Comparison of ENCODE assay signal across 10 mouse cellular contexts in genomic region chr19:6390251-6390650, GRCm38 (mm10). TPM values are rescaled to one million over a fixed set of nuclear protein-coding genes. Genes with fewer than 3 reads are reported as not detected.
DNase-seq lines count a peak whose midpoint lies in the region; ATAC-seq and TF ChIP-seq lines count a peak whose summit lies in the region.
"Had no signal": no experiment of that assay in that cellular context is flagged by ENCODE, and none has a peak within 500 bp of the region (broad histone marks: within the 10 kb centered on the region; RNA-seq: fewer than 3 reads in every experiment).

No protein-coding gene starts in this region.

- peaks cover 81% of the 10 kb centered on the region for H3K36me3 ChIP-seq in heart, embryonic 10.5 days
- H3K36me3 ChIP-seq in heart, embryonic 12.5 days, result peaks cover 73% of the 10 kb centered on the region
- no peaks in the 10 kb centered on the region for H3K36me3 ChIP-seq in midbrain, embryonic 14.5 days (ENCODE audit: control insufficient read depth, insufficient read depth, low read length)
- H3K36me3 ChIP-seq in midbrain, embryonic 13.5 days, result no peaks in the 10 kb centered on the region
- no peaks in the 10 kb centered on the region for H3K36me3 ChIP-seq in liver, embryonic 12.5 days
- no peaks in the 10 kb centered on the region for H3K36me3 ChIP-seq in stomach, postnatal 0 days (ENCODE audit: control insufficient read depth, insufficient read depth, low read length)

- peaks cover 29% of the 10 kb centered on the region; the same call in 1 of the 2 replicates for H3K27me3 ChIP-seq in heart, embryonic 10.5 days (ENCODE audit: insufficient read depth, poor library complexity, severe bottlenecking)
- H3K27me3 ChIP-seq in heart, embryonic 12.5 days (replicated peaks), result no peaks in the 10 kb centered on the region
- no peaks in the 10 kb centered on the region for H3K27me3 ChIP-seq in midbrain, embryonic 14.5 days (ENCODE audit: control insufficient read depth, insufficient read depth, low read length)
- peaks cover 4% of the 10 kb centered on the region; the same call in 1 of the 2 replicates for H3K27me3 ChIP-seq in midbrain, embryonic 13.5 days
- peaks cover 22% of the 10 kb centered on the region for H3K27me3 ChIP-seq in liver, embryonic 12.5 days (replicated peaks)
- no peaks in the 10 kb centered on the region for H3K27me3 ChIP-seq in stomach, postnatal 0 days (ENCODE audit: control insufficient read depth, insufficient read depth, low read length)

- H3K4me2 ChIP-seq in heart, embryonic 12.5 days, result no peak overlapping the region
- H3K4me2 ChIP-seq in midbrain, embryonic 14.5 days (ENCODE audit: low read length), result peak overlapping the region; percentile 53
- H3K4me2 ChIP-seq in midbrain, embryonic 13.5 days (replicated peaks), result no peak overlapping the region
- H3K4me2 ChIP-seq in liver, embryonic 12.5 days, result peak overlapping the region; percentile 55
- no peak overlapping the region for H3K4me2 ChIP-seq in stomach, postnatal 0 days (replicated peaks; ENCODE audit: low read depth)

- WGBS in heart, embryonic 10.5 days, result 67% methylated on average over 6 of the region's 6 CpGs
- WGBS in heart, embryonic 12.5 days, result 56% methylated on average over 6 of the region's 6 CpGs
- 63% methylated on average over 6 of the region's 6 CpGs for WGBS in midbrain, embryonic 14.5 days
- WGBS in midbrain, embryonic 13.5 days, result 62% methylated on average over 6 of the region's 6 CpGs
- WGBS in liver, embryonic 12.5 days (ENCODE audit: insufficient replicate concordance), result 54% methylated on average over 6 of the region's 6 CpGs
- 51% methylated on average over 6 of the region's 6 CpGs for WGBS in stomach, postnatal 0 days

- 0 out of 2 replicates have a peak overlapping the region, but pooled peaks have one; percentile 47 for H3K4me3 ChIP-seq in heart, embryonic 10.5 days
- H3K4me3 ChIP-seq in heart, embryonic 12.5 days, result no peak overlapping the region
- H3K4me3 ChIP-seq in midbrain, embryonic 14.5 days (replicated peaks; ENCODE audit: low read depth, low read length), result no peak overlapping the region
- no peak overlapping the region for H3K4me3 ChIP-seq in midbrain, embryonic 13.5 days (replicated peaks)
- no peak overlapping the region for H3K4me3 ChIP-seq in liver, embryonic 12.5 days
- H3K4me3 ChIP-seq in stomach, postnatal 0 days (ENCODE audit: low read depth, low read length), result no peak overlapping the region

- no peak overlapping the region for H3K27ac ChIP-seq in heart, embryonic 10.5 days
- no peak overlapping the region for H3K27ac ChIP-seq in heart, embryonic 12.5 days (ENCODE audit: poor library complexity, severe bottlenecking)
- no peak overlapping the region for H3K27ac ChIP-seq in midbrain, embryonic 14.5 days (replicated peaks; ENCODE audit: low read depth, low read length)
- H3K27ac ChIP-seq in midbrain, embryonic 13.5 days, result no peak overlapping the region
- no peak overlapping the region for H3K27ac ChIP-seq in liver, embryonic 12.5 days
- no peak overlapping the region for H3K27ac ChIP-seq in stomach, postnatal 0 days (replicated peaks)
- H3K27ac ChIP-seq: liver, embryonic 14.5 days had no signal

- no peak for DNase-seq in heart, embryonic 10.5 days (ENCODE audit: low spot score)
- no peak for DNase-seq in midbrain, embryonic 14.5 days
- no peak for DNase-seq in stomach, postnatal 0 days (ENCODE audit: low spot score)
- DNase-seq in frontal cortex, adult 2 months (ENCODE audit: extremely low spot score in 1 of 2, low spot score in 1 of 2), result no peak
- DNase-seq in T-cell, adult 2 months (ENCODE audit: low spot score), result no peak
- DNase-seq: kidney, adult 2 months had no signal

- no peak for TF ChIP-seq CTCF in stomach, postnatal 0 days (IDR thresholded peaks at IDR 0.05; ENCODE audit: low read depth)

- no peak overlapping the region for H3K9ac ChIP-seq in heart, embryonic 12.5 days
- H3K9ac ChIP-seq in midbrain, embryonic 14.5 days (replicated peaks; ENCODE audit: low read length), result no peak overlapping the region
- H3K9ac ChIP-seq in midbrain, embryonic 13.5 days (replicated peaks), result no peak overlapping the region
- H3K9ac ChIP-seq in liver, embryonic 12.5 days, result no peak overlapping the region
- H3K9ac ChIP-seq in stomach, postnatal 0 days (ENCODE audit: low read length), result no peak overlapping the region
- H3K9ac ChIP-seq: liver, embryonic 14.5 days had no signal

- peaks cover 36% of the 10 kb centered on the region for H3K4me1 ChIP-seq in heart, embryonic 10.5 days
- peaks cover 23% of the 10 kb centered on the region for H3K4me1 ChIP-seq in heart, embryonic 12.5 days (replicated peaks)
- no peaks in the 10 kb centered on the region for H3K4me1 ChIP-seq in midbrain, embryonic 14.5 days (ENCODE audit: control insufficient read depth, insufficient read depth, low read length)
- peaks cover 7% of the 10 kb centered on the region for H3K4me1 ChIP-seq in midbrain, embryonic 13.5 days (replicated peaks)
- H3K4me1 ChIP-seq in liver, embryonic 12.5 days, result peaks cover 20% of the 10 kb centered on the region
- no peaks in the 10 kb centered on the region for H3K4me1 ChIP-seq in stomach, postnatal 0 days (replicated peaks; ENCODE audit: control insufficient read depth, insufficient read depth)

- no peaks in the 10 kb centered on the region for H3K9me3 ChIP-seq in heart, embryonic 10.5 days
- H3K9me3 ChIP-seq in heart, embryonic 12.5 days (replicated peaks), result no peaks in the 10 kb centered on the region
- H3K9me3 ChIP-seq in midbrain, embryonic 14.5 days (ENCODE audit: control insufficient read depth, low read length), result no peaks in the 10 kb centered on the region
- no peaks in the 10 kb centered on the region for H3K9me3 ChIP-seq in midbrain, embryonic 13.5 days
- no peaks in the 10 kb centered on the region for H3K9me3 ChIP-seq in liver, embryonic 12.5 days (replicated peaks)
- H3K9me3 ChIP-seq in stomach, postnatal 0 days (ENCODE audit: control insufficient read depth, low read length), result no peaks in the 10 kb centered on the region

- ATAC-seq in heart, embryonic 12.5 days (ENCODE audit: insufficient number of reproducible peaks, low FRiP score), result no peak; the same call in 1 of the 2 replicates
- no peak for ATAC-seq in midbrain, embryonic 14.5 days (ENCODE audit: low FRiP score, low TSS enrichment)
- no peak; the same call in 1 of the 2 replicates for ATAC-seq in midbrain, embryonic 13.5 days
- ATAC-seq in liver, embryonic 12.5 days, result no peak
- peak; percentile 4; the same call in 1 of the 2 replicates for ATAC-seq in stomach, postnatal 0 days (ENCODE audit: low FRiP score, low TSS enrichment)

- no peak for TF ChIP-seq EP300 in stomach, postnatal 0 days (optimal IDR thresholded peaks at IDR 0.05)

RNA-seq across cellular contexts. Expression of gene Pygm, which starts 6.1 kb away (rescaled TPM):
- polyA plus RNA-seq in heart, embryonic 10.5 days (2016; fragmentation: Nextera tagmentation; extraction: Ambion mirVana), result 103 and 214 TPM in 2 replicates
- 224 and 234 TPM in 2 replicates for polyA plus RNA-seq in heart, embryonic 12.5 days (2016; fragmentation: Nextera tagmentation; extraction: Ambion mirVana)
- 2.0 and 2.9 TPM in 2 replicates for polyA plus RNA-seq in midbrain, embryonic 14.5 days (2014; fragmentation: Nextera tagmentation; extraction: Ambion mirVana)
- polyA plus RNA-seq in midbrain, embryonic 13.5 days (2015; fragmentation: Nextera tagmentation; extraction: Ambion mirVana), result 1.9 and 2.2 TPM in 2 replicates
- 2.6 and 2.7 TPM in 2 replicates for polyA plus RNA-seq in liver, embryonic 12.5 days (2016; fragmentation: Nextera tagmentation; extraction: Ambion mirVana)
- 8.0 and 10.5 TPM in 2 replicates for polyA plus RNA-seq in stomach, postnatal 0 days (2015; fragmentation: Nextera tagmentation; extraction: Ambion mirVana)
- polyA plus RNA-seq in frontal cortex, adult 2 months (2012; rRNA removed), result 39.0 and 54.8 TPM in 2 replicates

RNA-seq across cellular contexts. Expression of gene Rasgrp2, which starts 8.9 kb away (rescaled TPM):
- 59.9 and 61.6 TPM in 2 replicates for polyA plus RNA-seq in heart, embryonic 10.5 days (2016; fragmentation: Nextera tagmentation; extraction: Ambion mirVana)
- 43.8 and 45.8 TPM in 2 replicates for polyA plus RNA-seq in heart, embryonic 12.5 days (2016; fragmentation: Nextera tagmentation; extraction: Ambion mirVana)
- polyA plus RNA-seq in midbrain, embryonic 14.5 days (2014; fragmentation: Nextera tagmentation; extraction: Ambion mirVana), result 32.9 and 58.5 TPM in 2 replicates
- polyA plus RNA-seq in midbrain, embryonic 13.5 days (2015; fragmentation: Nextera tagmentation; extraction: Ambion mirVana), result 28.5 and 29.6 TPM in 2 replicates
- 97.8 and 106 TPM in 2 replicates for polyA plus RNA-seq in liver, embryonic 12.5 days (2016; fragmentation: Nextera tagmentation; extraction: Ambion mirVana)
- polyA plus RNA-seq in stomach, postnatal 0 days (2015; fragmentation: Nextera tagmentation; extraction: Ambion mirVana), result 53.4 and 57.3 TPM in 2 replicates
- polyA plus RNA-seq in frontal cortex, adult 2 months (2012; rRNA removed), result 70.0 and 74.0 TPM in 2 replicates

RNA-seq across cellular contexts. Expression of gene Sf1, which starts 26.8 kb away (rescaled TPM):
- 129 and 146 TPM in 2 replicates for polyA plus RNA-seq in heart, embryonic 10.5 days (2016; fragmentation: Nextera tagmentation; extraction: Ambion mirVana)
- 127 and 130 TPM in 2 replicates for polyA plus RNA-seq in heart, embryonic 12.5 days (2016; fragmentation: Nextera tagmentation; extraction: Ambion mirVana)
- polyA plus RNA-seq in midbrain, embryonic 14.5 days (2014; fragmentation: Nextera tagmentation; extraction: Ambion mirVana), result 99.6 and 125 TPM in 2 replicates
- 120 and 128 TPM in 2 replicates for polyA plus RNA-seq in midbrain, embryonic 13.5 days (2015; fragmentation: Nextera tagmentation; extraction: Ambion mirVana)
- polyA plus RNA-seq in liver, embryonic 12.5 days (2016; fragmentation: Nextera tagmentation; extraction: Ambion mirVana), result 115 and 119 TPM in 2 replicates
- 42.3 and 52.0 TPM in 2 replicates for polyA plus RNA-seq in stomach, postnatal 0 days (2015; fragmentation: Nextera tagmentation; extraction: Ambion mirVana)
- polyA plus RNA-seq in frontal cortex, adult 2 months (2012; rRNA removed), result 179 and 186 TPM in 2 replicates

RNA-seq across cellular contexts. Expression of gene Nrxn2, which starts 28.3 kb away (rescaled TPM):
- polyA plus RNA-seq in heart, embryonic 10.5 days (2016; fragmentation: Nextera tagmentation; extraction: Ambion mirVana), result 0.10 and 1.1 TPM in 2 replicates
- 0.26 and 0.52 TPM in 2 replicates for polyA plus RNA-seq in heart, embryonic 12.5 days (2016; fragmentation: Nextera tagmentation; extraction: Ambion mirVana)
- polyA plus RNA-seq in midbrain, embryonic 14.5 days (2014; fragmentation: Nextera tagmentation; extraction: Ambion mirVana), result 54.1 and 105 TPM in 2 replicates
- 20.7 and 24.3 TPM in 2 replicates for polyA plus RNA-seq in midbrain, embryonic 13.5 days (2015; fragmentation: Nextera tagmentation; extraction: Ambion mirVana)
- polyA plus RNA-seq in liver, embryonic 12.5 days (2016; fragmentation: Nextera tagmentation; extraction: Ambion mirVana), result 0.83 and 0.85 TPM in 2 replicates
- 0.83 and 1.3 TPM in 2 replicates for polyA plus RNA-seq in stomach, postnatal 0 days (2015; fragmentation: Nextera tagmentation; extraction: Ambion mirVana)
- polyA plus RNA-seq in frontal cortex, adult 2 months (2012; rRNA removed), result 393 and 395 TPM in 2 replicates

RNA-seq across cellular contexts. Expression of gene Map4k2, which starts 49.3 kb away (rescaled TPM):
- 12.5 and 15.0 TPM in 2 replicates for polyA plus RNA-seq in heart, embryonic 10.5 days (2016; fragmentation: Nextera tagmentation; extraction: Ambion mirVana)
- 14.1 and 15.7 TPM in 2 replicates for polyA plus RNA-seq in heart, embryonic 12.5 days (2016; fragmentation: Nextera tagmentation; extraction: Ambion mirVana)
- polyA plus RNA-seq in midbrain, embryonic 14.5 days (2014; fragmentation: Nextera tagmentation; extraction: Ambion mirVana), result 14.3 and 18.8 TPM in 2 replicates
- polyA plus RNA-seq in midbrain, embryonic 13.5 days (2015; fragmentation: Nextera tagmentation; extraction: Ambion mirVana), result 13.6 and 17.1 TPM in 2 replicates
- 9.2 and 9.3 TPM in 2 replicates for polyA plus RNA-seq in liver, embryonic 12.5 days (2016; fragmentation: Nextera tagmentation; extraction: Ambion mirVana)
- polyA plus RNA-seq in stomach, postnatal 0 days (2015; fragmentation: Nextera tagmentation; extraction: Ambion mirVana), result 5.2 and 5.7 TPM in 2 replicates
- polyA plus RNA-seq in frontal cortex, adult 2 months (2012; rRNA removed), result 193 and 205 TPM in 2 replicates

Comparison
In these comparisons a context has a peak if more than half of its experiments do, and no peak if none do; other contexts are left out.
1. H3K4me2 ChIP-seq: peak in midbrain, embryonic 14.5 days (single experiment) and liver, embryonic 12.5 days (single experiment); none in heart, embryonic 12.5 days (single experiment), midbrain, embryonic 13.5 days (single experiment) and stomach, postnatal 0 days (single experiment).